Mouse (Mus musculus): ENCODE results near the gene Btbd9. TPM values are rescaled to one million over a fixed set of nuclear protein-coding genes. Genes with fewer than 3 reads are reported as not detected.

Gene Btbd9
- polyA plus RNA-seq, 1 experiment from 2014 or later = 51.9 TPM

DNA sequence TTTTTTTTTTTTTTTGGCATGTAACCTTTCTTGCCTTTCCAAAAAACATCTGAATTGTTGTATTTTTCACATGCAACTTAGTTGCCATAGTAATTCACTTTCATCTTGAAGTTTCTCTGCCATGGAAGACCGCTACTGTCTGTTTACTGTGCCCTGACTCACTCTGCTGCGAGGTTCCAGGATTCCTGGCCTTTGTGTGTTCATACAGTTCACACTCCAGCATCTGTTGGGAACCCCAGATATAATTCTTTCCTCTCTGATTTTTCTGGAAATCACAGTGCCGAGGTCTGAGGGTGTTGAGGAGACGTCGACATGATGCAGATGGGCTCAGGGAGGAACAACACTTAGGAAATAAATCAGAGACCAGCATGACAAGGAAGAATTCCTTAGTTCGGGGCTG lies 283.6 kb downstream of the Btbd9 start:
- DNase-seq (ENCODE audit: low spot score) = no peak

DNA sequence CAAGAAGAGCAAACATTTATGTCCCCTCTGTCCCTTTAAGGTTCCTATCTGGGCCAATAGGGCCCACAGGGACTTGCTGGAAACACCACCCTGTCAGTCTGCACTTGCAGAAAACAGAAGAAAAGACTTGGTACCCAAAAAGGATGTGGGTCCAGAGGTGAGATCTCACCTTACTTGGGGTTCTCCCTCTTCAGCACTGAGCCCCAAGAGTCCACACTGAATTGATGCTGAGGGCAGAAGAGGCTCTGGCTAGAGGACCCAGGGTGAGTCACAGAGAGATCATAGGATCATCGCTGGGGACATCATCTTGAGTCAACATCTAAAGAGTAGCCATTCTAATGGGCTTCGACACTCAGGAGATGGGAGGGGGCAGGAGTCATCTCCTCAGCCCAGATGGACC lies 290.6 kb downstream of the Btbd9 start:
- no peak for DNase-seq (ENCODE audit: low spot score)

- no peak for DNase-seq (ENCODE audit: low spot score)
Observed at GRCm38 (mm10) chr17:30283460-30284050, 292.7 kb downstream of the Btbd9 start.

DNA sequence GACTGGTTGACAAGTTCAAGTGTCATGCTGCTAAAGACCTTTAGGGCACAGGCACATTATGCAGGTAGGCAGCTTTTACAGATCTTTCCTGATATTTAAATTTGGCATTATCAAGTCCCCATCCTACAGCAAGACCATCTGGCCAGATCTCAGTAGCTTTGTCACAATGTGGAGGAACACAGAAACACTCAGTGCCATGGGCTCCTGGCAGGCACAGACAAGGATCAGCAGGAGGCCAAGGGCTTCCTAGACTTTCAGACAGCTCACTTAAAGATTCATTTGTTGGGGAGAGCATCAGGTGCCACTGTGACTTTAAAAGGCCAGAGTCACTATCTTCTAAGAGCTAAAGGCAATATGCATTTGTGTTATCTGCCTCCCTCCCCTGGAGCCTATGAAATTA lies 293.3 kb downstream of the Btbd9 start:
- DNase-seq (ENCODE audit: low spot score) = no peak

DNA sequence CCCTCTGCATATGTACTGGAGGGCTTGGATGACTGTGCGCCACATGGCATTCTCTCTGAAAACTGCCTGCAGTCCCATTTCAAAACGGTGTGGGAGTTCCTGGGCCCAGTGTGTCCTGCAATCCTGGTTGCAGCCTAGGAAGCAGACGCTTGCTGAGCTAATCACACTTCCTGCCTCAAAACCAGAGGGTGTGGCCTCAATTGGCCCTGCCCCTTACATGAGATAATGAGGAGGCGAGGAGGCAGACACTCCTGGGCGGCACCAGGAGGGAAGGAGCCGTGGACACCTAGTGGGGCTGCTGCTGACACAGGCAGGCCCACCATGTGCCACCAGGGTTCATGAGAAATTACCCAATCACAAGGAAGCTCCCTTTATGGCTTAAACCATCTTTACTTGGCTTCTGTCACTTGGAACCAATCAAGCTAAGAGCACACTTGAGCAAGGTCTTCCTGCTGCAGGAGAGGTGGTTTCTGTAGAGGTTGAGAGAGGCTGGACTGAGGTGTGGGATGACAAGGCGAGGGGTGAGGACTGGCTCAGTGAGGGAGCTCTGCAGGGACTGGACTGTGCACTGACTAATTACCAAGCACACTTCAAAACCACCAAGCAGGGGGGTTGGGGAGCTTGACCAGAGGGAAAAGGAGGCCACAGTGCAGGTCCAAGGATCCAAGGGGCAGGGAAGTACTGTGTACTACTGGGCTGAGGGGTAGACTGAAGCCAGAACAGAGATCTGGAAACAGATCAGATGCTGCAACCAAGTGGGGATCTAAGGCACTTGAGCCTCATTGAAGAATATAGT lies 295.8 kb downstream of the Btbd9 start:
- peak; percentile 21 for DNase-seq (ENCODE audit: low spot score)

- DNase-seq (ENCODE audit: low spot score) = no peak
Observed at GRCm38 (mm10) chr17:30279684-30280083, 296.6 kb downstream of the Btbd9 start.

GRCm38 (mm10) chr17:30278596-30279378 lies 297.5 kb downstream of the Btbd9 start:
- no peak for DNase-seq (ENCODE audit: low spot score)

GRCm38 (mm10) chr17:30276477-30276876 lies 299.8 kb downstream of the Btbd9 start:
- DNase-seq (ENCODE audit: low spot score) = no peak

DNA sequence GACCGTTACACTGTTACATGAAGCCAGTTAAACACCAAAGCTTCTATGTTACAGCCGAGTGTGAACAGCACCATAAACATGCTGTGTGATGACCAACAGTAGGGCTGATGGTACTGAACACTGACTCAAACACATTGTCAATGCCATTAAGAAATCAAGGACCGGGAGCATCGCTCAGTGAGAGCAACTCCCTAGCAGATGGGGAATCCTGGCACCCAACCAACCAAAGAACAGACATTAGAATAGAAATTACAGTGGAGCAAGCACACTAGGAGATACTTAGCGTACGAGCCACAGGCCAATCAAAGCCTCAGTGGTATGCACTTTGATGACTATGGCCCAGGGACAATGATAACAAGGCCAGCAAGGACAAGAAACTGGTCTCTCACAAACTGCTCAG lies 303.5 kb downstream of the Btbd9 start:
- DNase-seq (ENCODE audit: low spot score) = no peak

DNA sequence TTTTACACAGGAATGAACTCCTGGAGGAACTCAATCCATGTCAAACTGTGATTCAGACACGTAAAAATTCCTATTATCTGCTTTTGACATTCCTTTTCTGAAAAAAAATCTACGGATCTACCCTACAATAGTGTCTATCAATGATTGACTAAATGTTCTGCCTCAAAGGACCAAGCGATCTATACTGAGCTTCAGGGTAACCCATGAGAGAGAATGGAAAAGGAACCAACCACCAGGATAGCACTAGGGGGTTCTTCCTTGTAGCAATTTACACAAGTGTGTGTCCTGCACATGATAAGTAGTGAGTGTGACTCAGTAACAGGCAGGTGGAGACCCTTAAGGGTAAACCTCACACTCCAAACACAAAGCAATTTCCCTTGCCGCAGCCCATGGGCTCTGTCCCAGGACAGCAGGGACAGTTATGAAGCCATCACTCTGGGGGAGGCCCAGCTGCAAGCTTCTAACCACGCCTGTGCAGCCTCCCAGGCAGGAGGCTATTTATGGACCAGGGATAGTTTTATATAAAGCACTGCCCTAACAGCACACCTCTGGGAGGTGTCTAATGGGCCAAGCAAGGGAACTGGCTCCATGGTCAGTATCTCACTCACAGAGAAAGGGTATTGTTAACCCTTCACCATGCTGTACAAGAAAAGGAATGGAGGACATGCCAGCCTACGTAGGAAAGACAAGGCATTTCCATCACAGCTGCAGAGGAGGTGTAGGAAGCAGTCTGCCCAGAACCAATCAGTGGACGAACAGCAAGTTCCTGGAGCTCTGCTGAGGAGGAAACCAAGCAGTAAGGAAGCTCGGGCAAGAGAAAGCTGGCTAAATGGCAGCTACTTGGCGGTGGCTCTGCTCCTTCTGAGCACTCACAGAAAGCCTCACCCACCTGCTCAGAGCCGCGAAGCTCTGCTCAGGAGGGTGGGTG lies 306.9 kb downstream of the Btbd9 start:
- DNase-seq (ENCODE audit: low spot score) = no peak

DNA sequence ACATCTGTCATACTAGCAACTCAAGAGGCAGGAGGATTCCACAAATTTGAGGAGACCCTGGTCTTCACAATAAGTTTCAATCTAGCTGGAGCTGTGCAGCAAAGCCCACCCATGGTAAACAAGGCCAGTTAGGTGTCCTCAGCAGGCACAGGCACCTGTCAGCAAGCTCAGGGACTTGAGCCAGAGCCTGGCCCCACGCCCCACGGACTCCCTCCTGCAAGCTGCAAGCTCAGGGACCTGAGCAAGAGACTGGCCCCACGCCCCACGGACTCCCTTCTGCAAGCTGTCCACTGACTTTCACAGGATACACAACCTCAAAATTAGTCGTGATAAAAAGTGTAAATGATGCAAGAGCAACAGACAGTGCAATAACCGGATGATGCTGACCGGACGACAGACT lies 307.8 kb downstream of the Btbd9 start:
- DNase-seq (ENCODE audit: low spot score) = no peak

- no peak for DNase-seq (ENCODE audit: low spot score)
Observed at GRCm38 (mm10) chr17:30267432-30267973, 308.8 kb downstream of the Btbd9 start.

DNA sequence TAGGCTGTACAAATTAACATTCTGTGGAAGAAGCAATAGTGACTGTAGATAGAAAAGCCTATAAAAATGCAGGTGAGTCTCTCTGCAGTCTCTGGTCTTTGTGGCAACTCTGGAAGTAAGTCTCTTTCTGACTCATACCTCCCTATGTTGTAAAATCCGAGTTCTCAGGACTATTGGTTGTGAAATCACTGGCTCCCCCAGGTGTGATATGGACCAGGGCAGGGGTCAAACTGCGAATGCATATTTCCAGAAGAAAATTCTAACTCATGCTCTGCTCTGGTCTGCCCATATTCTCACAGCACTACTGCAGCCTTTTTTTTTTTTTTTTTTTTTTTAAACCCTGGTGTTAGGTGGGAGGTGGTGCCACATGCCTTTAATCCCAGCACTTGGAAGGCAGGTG lies 312.8 kb downstream of the Btbd9 start:
- DNase-seq (ENCODE audit: low spot score) = no peak

DNA sequence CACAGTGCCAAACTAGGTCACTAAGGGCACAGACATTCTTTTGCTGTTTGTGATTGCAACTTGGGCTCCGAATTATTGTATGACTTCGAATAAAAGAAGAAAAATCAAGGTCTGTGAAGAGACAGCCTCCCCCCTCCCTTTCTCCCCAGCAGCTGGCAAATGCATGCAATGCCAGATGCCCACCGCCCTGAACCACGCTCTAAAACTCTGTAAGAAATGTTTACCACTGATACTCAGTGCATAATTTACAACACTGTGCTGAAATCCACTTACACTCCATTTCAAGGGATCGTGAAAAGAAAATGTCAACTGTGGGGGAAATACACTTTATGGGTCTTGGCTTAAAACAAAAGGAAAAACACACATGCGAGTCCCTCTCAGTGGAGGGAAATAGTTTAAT lies 313.3 kb downstream of the Btbd9 start:
- no peak for DNase-seq (ENCODE audit: low spot score)

GRCm38 (mm10) chr17:30262440-30262839 lies 313.8 kb downstream of the Btbd9 start:
- DNase-seq (ENCODE audit: low spot score) = no peak

DNA sequence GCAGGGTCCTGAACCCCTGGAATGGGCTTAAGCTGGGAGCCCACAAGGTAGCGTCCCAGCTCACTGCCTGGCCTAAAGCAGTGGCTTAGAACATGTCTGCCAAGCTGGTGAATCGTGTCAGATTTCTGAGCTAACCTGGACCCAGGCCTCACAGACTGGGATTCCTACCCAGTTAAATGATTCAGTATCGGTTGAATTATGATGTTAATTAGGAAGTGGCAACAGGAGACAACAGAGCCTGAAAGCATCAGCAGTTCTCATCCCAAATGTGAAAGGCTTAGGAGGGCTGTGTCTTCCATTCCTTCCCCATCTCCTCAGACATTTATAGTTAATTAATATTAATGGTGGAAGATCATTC lies 314.3 kb downstream of the Btbd9 start:
- DNase-seq (ENCODE audit: low spot score) = no peak

DNA sequence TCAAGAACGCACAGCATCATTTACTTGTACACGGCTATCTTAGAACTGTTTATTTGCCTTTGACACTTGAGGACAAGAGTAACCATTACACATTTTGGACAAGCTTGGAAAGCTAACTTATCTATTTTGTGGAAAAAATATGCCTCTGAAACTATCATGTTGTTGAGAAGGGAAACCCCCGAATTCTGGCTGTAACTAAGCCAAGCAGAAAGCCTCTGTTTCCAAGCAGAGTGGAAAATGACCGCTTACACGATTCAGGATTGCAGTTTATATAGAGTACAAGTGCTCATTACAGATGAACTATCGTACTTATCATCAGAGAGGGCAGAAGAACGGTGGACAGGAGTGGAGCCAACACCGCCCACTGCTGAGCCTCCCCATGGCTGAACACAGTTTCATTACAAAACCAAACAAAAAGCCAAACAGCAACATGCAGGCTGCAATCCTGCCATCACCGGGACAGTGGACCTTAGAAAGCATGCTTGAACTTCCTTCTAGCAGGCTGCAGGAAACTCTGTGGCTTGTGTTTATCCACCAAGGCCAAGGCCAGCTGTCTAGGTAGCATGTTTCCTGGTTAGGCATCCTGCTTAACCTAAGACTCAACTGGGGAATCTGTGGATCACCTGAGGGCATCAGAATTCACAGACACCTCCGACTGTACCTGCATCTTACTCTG lies 314.8 kb downstream of the Btbd9 start:
- no peak for DNase-seq (ENCODE audit: low spot score)

DNA sequence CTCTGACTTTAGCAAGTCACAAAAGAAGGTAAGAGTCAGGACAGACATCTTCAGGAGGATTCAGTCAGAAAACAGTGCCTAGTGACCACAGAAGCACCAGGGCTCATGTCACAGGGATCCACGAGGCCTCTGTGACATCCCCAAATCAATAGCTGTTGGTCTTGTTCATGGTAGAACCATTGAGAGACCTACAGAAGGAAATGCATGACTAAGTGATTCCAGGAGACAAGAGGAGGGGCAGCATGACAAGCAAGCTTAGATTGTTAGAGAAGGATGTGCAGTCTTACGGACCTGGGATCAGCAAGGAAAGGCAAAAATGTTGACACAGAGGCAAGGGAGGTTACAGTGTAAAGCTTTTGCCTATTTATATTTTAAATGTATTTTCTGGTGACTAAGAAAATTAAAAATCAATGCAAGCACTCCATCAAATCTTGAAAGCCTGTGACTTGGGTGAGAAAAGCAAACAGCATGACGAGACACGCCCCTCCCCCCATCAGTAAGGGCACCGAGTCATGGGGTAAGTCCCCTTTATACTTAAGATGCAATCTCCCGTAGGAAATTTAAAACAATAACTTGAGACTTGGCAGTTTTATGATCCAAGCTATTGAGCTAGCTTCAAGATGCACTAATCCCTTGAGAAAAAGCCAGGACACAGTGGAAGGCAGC lies 315.5 kb downstream of the Btbd9 start:
- no peak for DNase-seq (ENCODE audit: low spot score)

GRCm38 (mm10) chr17:30259938-30260337 lies 316.4 kb downstream of the Btbd9 start:
- DNase-seq (ENCODE audit: low spot score) = no peak

DNA sequence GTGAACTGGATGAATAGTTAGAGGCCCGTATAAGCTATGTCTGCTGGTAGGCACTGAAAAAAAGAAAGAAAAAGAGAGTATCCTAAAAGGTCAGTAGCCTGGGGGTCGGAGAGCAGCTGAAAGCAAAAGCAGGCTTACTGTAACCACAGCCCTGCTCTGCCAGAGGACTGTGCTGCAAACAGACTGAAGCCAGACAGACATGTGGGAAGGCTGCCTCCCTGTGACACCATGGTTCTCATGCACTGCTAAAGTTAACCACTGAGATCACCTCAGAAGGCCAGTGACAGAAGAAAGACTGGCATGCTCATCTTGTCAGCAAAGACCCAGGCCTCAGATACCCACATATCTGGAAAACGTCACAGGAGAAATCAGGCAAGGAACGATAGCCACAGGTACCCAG lies 317.8 kb downstream of the Btbd9 start:
- DNase-seq (ENCODE audit: low spot score) = no peak
